Mouse (Mus musculus) lung, postnatal 0 days (tissue): ENCODE results near the gene Cdk20. TPM values are rescaled to one million over a fixed set of nuclear protein-coding genes. Genes with fewer than 3 reads are reported as not detected.

Experiments
- ATAC-seq: fragments of 200-750 bp; cut with Nextera tagmentation; 2 replicates; pipeline ENCODE4 v1.8.0; 2017; ENCODE audit warnings: moderate library complexity
- DNase-seq: peaks from one replicate; pipeline ENCODE4 v3.0.0-alpha.2; 2016; ENCODE audit warnings: low spot score
- H3K27ac ChIP-seq: fragments of 300-500 bp; sonication (generic); 2 replicates; pipeline ENCODE4 v1.5.1; 2014; ENCODE audit warnings: antibody characterized with exemption, mild to moderate bottlenecking, low read length, mixed read lengths
- H3K27me3 ChIP-seq: fragments of 300-500 bp; sonication (generic); replicated peaks from 2 replicates; pipeline ENCODE4 v1.6.1; 2014; ENCODE audit warnings: low read length, mixed read lengths; ENCODE audit not compliant: insufficient read depth
- H3K36me3 ChIP-seq: fragments of 300-500 bp; sonication (generic); 2 replicates; pipeline ENCODE4 v1.6.1; 2014; ENCODE audit warnings: low read length, mixed read lengths; ENCODE audit not compliant: insufficient read depth
- H3K4me1 ChIP-seq: fragments of 300-500 bp; sonication (generic); 2 replicates; pipeline ENCODE4 v1.6.1; 2014; ENCODE audit warnings: antibody characterized with exemption, low read depth, low read length, mixed read lengths; ENCODE audit not compliant: insufficient read depth
- H3K4me2 ChIP-seq: fragments of 300-500 bp; sonication (generic); replicated peaks from 2 replicates; pipeline ENCODE4 v1.6.1; 2014; ENCODE audit warnings: low read depth, mild to moderate bottlenecking, low read length, moderate library complexity, mixed read lengths
- H3K4me3 ChIP-seq: fragments of 300-500 bp; sonication (generic); 2 replicates; pipeline ENCODE4 v1.5.1; 2014; ENCODE audit warnings: low read depth, low read length
- H3K9ac ChIP-seq: fragments of 300-500 bp; sonication (generic); replicated peaks from 2 replicates; pipeline ENCODE4 v1.6.1; 2014; ENCODE audit warnings: low read depth, mild to moderate bottlenecking
- H3K9me3 ChIP-seq: fragments of 300-500 bp; sonication (generic); 2 replicates; pipeline ENCODE4 v1.6.1; 2016; ENCODE audit warnings: low read length, mixed read lengths
- CTCF ChIP-seq: IDR thresholded peaks from 2 replicates; pipeline ENCODE4 v1.5.1; 2016; ENCODE audit warnings: antibody characterized with exemption, mild to moderate bottlenecking
- EP300 ChIP-seq: IDR thresholded peaks from 2 replicates; pipeline ENCODE4 v1.6.1; 2016; ENCODE audit warnings: antibody characterized with exemption, mild to moderate bottlenecking, control low read depth
- WGBS: fragments of 180-500 bp; shearing (Covaris S2); extraction: QIAGEN DNeasy Blood & Tissue Kit; methylation state at CpG from one replicate; pipeline ENCODE4 v1.1.7; 2014; 5-methylcytosine and 5-hydroxymethylcytosine counted together
- polyA plus RNA-seq: library from polyadenylated mRNA; unstranded; fragments of >200 nt; fragmentation: Nextera tagmentation; extraction: Ambion mirVana; gene quantifications from 2 replicates; pipeline ENCODE4 v1.2.1, GENCODE M21; 2015

Cdk20 gene
- polyA plus RNA-seq, 1 experiment from 2014 or later, result 7.5 TPM

- DNase-seq, result peak; percentile 71
- H3K9ac ChIP-seq, result no peak overlapping the region
- H3K27ac ChIP-seq, result no peak overlapping the region
- H3K4me2 ChIP-seq, result no peak overlapping the region
- H3K4me3 ChIP-seq, result no peak overlapping the region
- no peaks in the 10 kb centered on the region for H3K27me3 ChIP-seq
- 0 out of 2 replicates have a peak, but pooled peaks cover under 1% of the 10 kb centered on the region for H3K4me1 ChIP-seq
- TF ChIP-seq CTCF (no peak), EP300 (no peak)
- H3K36me3 ChIP-seq, result no peaks in the 10 kb centered on the region
- peak; percentile 81 for ATAC-seq
- no peaks in the 10 kb centered on the region for H3K9me3 ChIP-seq
- 38% methylated on average over 5 of the region's 5 CpGs for WGBS
These were observed 15.0 kb upstream of the Cdk20 start for GRCm38 (mm10) chr13:64416955-64417601.

- no peaks in the 10 kb centered on the region for H3K27me3 ChIP-seq
- no peak for TF ChIP-seq EP300
- TF ChIP-seq CTCF, result no peak
- no peak for DNase-seq
- no peaks in the 10 kb centered on the region for H3K36me3 ChIP-seq
- WGBS, result 38% methylated on average over 1 of the region's 1 CpGs
- H3K9me3 ChIP-seq, result no peaks in the 10 kb centered on the region
- no peak overlapping the region for H3K9ac ChIP-seq
- H3K4me2 ChIP-seq, result no peak overlapping the region
- no peak overlapping the region for H3K4me3 ChIP-seq
- 0 out of 2 replicates have a peak, but pooled peaks cover 3% of the 10 kb centered on the region for H3K4me1 ChIP-seq
- ATAC-seq, result no peak
- H3K27ac ChIP-seq, result no peak overlapping the region
These were observed 11.3 kb upstream of the Cdk20 start for GRCm38 (mm10) chr13:64420847-64421246.

GRCm38 (mm10) chr13:64421386-64421785 lies 10.7 kb upstream of the Cdk20 start:
- WGBS, result 32% methylated on average over 3 of the region's 3 CpGs
- ATAC-seq, result no peak
- TF ChIP-seq CTCF, result no peak
- TF ChIP-seq EP300, result no peak

GRCm38 (mm10) chr13:64421952-64422606 lies 10.0 kb upstream of the Cdk20 start:
- DNase-seq (peak; percentile 57), ATAC-seq (peak; percentile 67)
- Histone ChIP-seq H3K27ac (peak overlapping the region; percentile 47; the same call in 1 of the 2 replicates), H3K9ac (no peak overlapping the region), H3K27me3 (no peaks in the 10 kb centered on the region), H3K9me3 (no peaks in the 10 kb centered on the region), H3K4me2 (no peak overlapping the region), H3K36me3 (no peaks in the 10 kb centered on the region), H3K4me3 (no peak overlapping the region), H3K4me1 (0 out of 2 replicates have a peak, but pooled peaks cover 3% of the 10 kb centered on the region)
- TF ChIP-seq EP300, result peak; percentile 65; the same call in 1 of the 2 replicates
- no peak for TF ChIP-seq CTCF
- WGBS, result 70% methylated on average over 7 of the region's 7 CpGs

More at GRCm38 (mm10) chr13:64421386-64421785, 10.7 kb upstream of the Cdk20 start:
- H3K4me1 ChIP-seq, result 0 out of 2 replicates have a peak, but pooled peaks cover 3% of the 10 kb centered on the region
- no peak overlapping the region for H3K27ac ChIP-seq
- no peaks in the 10 kb centered on the region for H3K9me3 ChIP-seq
- no peaks in the 10 kb centered on the region for H3K27me3 ChIP-seq
- no peak overlapping the region for H3K9ac ChIP-seq
- DNase-seq, result no peak
- H3K36me3 ChIP-seq, result no peaks in the 10 kb centered on the region
- no peak overlapping the region for H3K4me3 ChIP-seq
- no peak overlapping the region for H3K4me2 ChIP-seq

- no peak for TF ChIP-seq EP300
- no peak for TF ChIP-seq CTCF
- H3K27ac ChIP-seq, result peak overlapping the region; percentile 47; the same call in 1 of the 2 replicates
- H3K36me3 ChIP-seq, result no peaks in the 10 kb centered on the region
- H3K9me3 ChIP-seq, result no peaks in the 10 kb centered on the region
- H3K9ac ChIP-seq, result no peak overlapping the region
- 90% methylated on average over 6 of the region's 6 CpGs for WGBS
- H3K4me3 ChIP-seq, result no peak overlapping the region
- DNase-seq (no peak), ATAC-seq (no peak)
- H3K4me1 ChIP-seq, result 0 out of 2 replicates have a peak, but pooled peaks cover 3% of the 10 kb centered on the region
- H3K4me2 ChIP-seq, result no peak overlapping the region
- no peaks in the 10 kb centered on the region for H3K27me3 ChIP-seq
These were observed 9.5 kb upstream of the Cdk20 start for GRCm38 (mm10) chr13:64422607-64422957.

GRCm38 (mm10) chr13:64424347-64424746 lies 7.8 kb upstream of the Cdk20 start:
- no peak for ATAC-seq
- H3K9ac ChIP-seq, result no peak overlapping the region
- 53% methylated on average over 3 of the region's 3 CpGs for WGBS

More at GRCm38 (mm10) chr13:64424347-64424746, 7.8 kb upstream of the Cdk20 start:
- H3K36me3 ChIP-seq, result no peaks in the 10 kb centered on the region
- H3K27me3 ChIP-seq, result no peaks in the 10 kb centered on the region
- H3K27ac ChIP-seq, result no peak overlapping the region
- no peak overlapping the region for H3K4me3 ChIP-seq
- H3K4me2 ChIP-seq, result no peak overlapping the region
- no peak for DNase-seq
- H3K4me1 ChIP-seq, result 0 out of 2 replicates have a peak, but pooled peaks cover 3% of the 10 kb centered on the region
- TF ChIP-seq CTCF (no peak), EP300 (no peak)
- no peaks in the 10 kb centered on the region for H3K9me3 ChIP-seq
